Mouse (Mus musculus): Measurements from ENCODE around the gene Pcbp4.
A peak's percentile ranks its signal among the peaks of the same experiment; 100 is the strongest.
"Not testable (repeated sequence)": the region's sequence is repeated elsewhere in the genome, so short reads cannot be mapped to it uniquely, and the experiment has no call there.

Gene Pcbp4

GRCm38 (mm10) chr9:106482578-106483115 lies 29.6 kb downstream of the Pcbp4 start:
- DNase-seq (ENCODE audit: low spot score) = no peak

GRCm38 (mm10) chr9:106483136-106483535 lies 30.0 kb downstream of the Pcbp4 start:
- DNase-seq (ENCODE audit: low spot score) = no peak

- no peak for DNase-seq (ENCODE audit: low spot score)
Observed at GRCm38 (mm10) chr9:106483606-106484005, 30.5 kb downstream of the Pcbp4 start.

- DNase-seq (ENCODE audit: low spot score) = no peak
Observed at GRCm38 (mm10) chr9:106485076-106485475, 32.0 kb downstream of the Pcbp4 start.

GRCm38 (mm10) chr9:106487602-106488001 lies 34.5 kb downstream of the Pcbp4 start:
- not testable (repeated sequence) for DNase-seq (ENCODE audit: low spot score)

- DNase-seq (ENCODE audit: low spot score) = no peak
Observed at GRCm38 (mm10) chr9:106499667-106500066, 46.6 kb downstream of the Pcbp4 start, which contains the start of gene Iqcf1. TSS of gene Iqcf1 (plus strand) at chr9:106499967.

GRCm38 (mm10) chr9:106501846-106502245 lies 48.8 kb downstream of the Pcbp4 start:
- no peak for DNase-seq (ENCODE audit: low spot score)

GRCm38 (mm10) chr9:106504246-106504645 lies 51.2 kb downstream of the Pcbp4 start:
- DNase-seq (ENCODE audit: low spot score) = no peak

GRCm38 (mm10) chr9:106509356-106509755 lies 56.3 kb downstream of the Pcbp4 start:
- DNase-seq (ENCODE audit: low spot score) = peak; percentile 52

GRCm38 (mm10) chr9:106512729-106513450 lies 59.8 kb downstream of the Pcbp4 start:
- DNase-seq (ENCODE audit: low spot score) = no peak

GRCm38 (mm10) chr9:106513566-106513965 lies 60.5 kb downstream of the Pcbp4 start:
- no peak for DNase-seq (ENCODE audit: low spot score)
